Mouse (Mus musculus) limb, embryonic 14.5 days (tissue): Measurements from ENCODE around the gene Ddx39b. TPM values are rescaled to one million over a fixed set of nuclear protein-coding genes. Genes with fewer than 3 reads are reported as not detected.

Experiments
- ATAC-seq: fragments of 200-750 bp; cut with Nextera tagmentation; 2 replicates; pipeline ENCODE4 v1.8.0; 2017; ENCODE audit warnings: low read depth, moderate number of reproducible peaks, moderate TSS enrichment; ENCODE audit not compliant: low FRiP score
- DNase-seq: peaks from one replicate; pipeline ENCODE4 v3.0.0-alpha.2; 2015; ENCODE audit warnings: low spot score
- H3K27ac ChIP-seq: fragments of 300-500 bp; sonication (generic); replicated peaks from 2 replicates; pipeline ENCODE4 v1.5.1; 2014; ENCODE audit warnings: low read depth, mild to moderate bottlenecking, low read length, moderate library complexity, mixed read lengths
- H3K27me3 ChIP-seq: fragments of 300-500 bp; sonication (generic); 2 replicates; pipeline ENCODE4 v1.6.1; 2014; ENCODE audit warnings: low read length, mixed read lengths; ENCODE audit not compliant: control insufficient read depth, insufficient read depth
- H3K36me3 ChIP-seq: fragments of 300-500 bp; sonication (generic); 2 replicates; pipeline ENCODE4 v1.6.1; 2014; ENCODE audit warnings: mild to moderate bottlenecking, low read length, moderate library complexity, mixed read lengths; ENCODE audit not compliant: control insufficient read depth, insufficient read depth
- H3K4me1 ChIP-seq: fragments of 300-500 bp; sonication (generic); 2 replicates; pipeline ENCODE4 v1.6.1; 2014; ENCODE audit warnings: antibody characterized with exemption, low read length, mixed read lengths; ENCODE audit not compliant: control insufficient read depth, insufficient read depth
- H3K4me2 ChIP-seq: fragments of 300-500 bp; sonication (generic); replicated peaks from 2 replicates; pipeline ENCODE4 v1.6.1; 2014; ENCODE audit warnings: low read depth, mild to moderate bottlenecking, low read length, moderate library complexity; ENCODE audit not compliant: severe bottlenecking
- H3K4me3 ChIP-seq: fragments of 300-500 bp; sonication (generic); replicated peaks from 2 replicates; pipeline ENCODE4 v1.5.1; 2014; ENCODE audit warnings: low read length
- H3K9ac ChIP-seq: fragments of 300-500 bp; sonication (generic); 2 replicates; pipeline ENCODE4 v1.6.1; 2014; ENCODE audit warnings: mild to moderate bottlenecking, low read depth, low read length, moderate library complexity; ENCODE audit not compliant: severe bottlenecking
- H3K9me3 ChIP-seq: fragments of 300-500 bp; sonication (generic); 2 replicates; pipeline ENCODE4 v1.6.1; 2016; ENCODE audit warnings: low read length; ENCODE audit not compliant: control insufficient read depth
- POLR2A ChIP-seq: fragments of 200-500 bp; IDR thresholded peaks from 2 replicates; pipeline ENCODE4 v1.8.0; 2012; ENCODE audit warnings: inconsistent platforms, mild to moderate bottlenecking, moderate library complexity, borderline replicate concordance; ENCODE audit not compliant: insufficient read depth, insufficient read length; ENCODE audit errors: extremely low read depth
- WGBS: fragments of 180-500 bp; shearing (Covaris S2); extraction: QIAGEN DNeasy Blood & Tissue Kit; methylation state at CpG from one replicate; pipeline ENCODE4 v1.1.7; 2014; 5-methylcytosine and 5-hydroxymethylcytosine counted together
- polyA plus RNA-seq, 2 experiments: library from polyadenylated mRNA; depleted of rRNA in 1 of 2; stranded (reverse) in 1 of 2; unstranded in 1 of 2; fragments of >200 nt; fragmentation: Nextera tagmentation in 1 of 2; extraction: Ambion mirVana in 1 of 2; gene quantifications; 2 replicates each; pipeline versions ENCODE4 v1.2.1 to v1.2.3; 2012 to 2014

Gene Ddx39b
- polyA plus RNA-seq, 2 experiments, result 416 to 877 TPM

- Histone ChIP-seq H3K9ac (no peak overlapping the region), H3K4me3 (no peak overlapping the region), H3K9me3 (no peaks in the 10 kb centered on the region), H3K36me3 (peaks cover 6% of the 10 kb centered on the region), H3K27me3 (peaks cover 24% of the 10 kb centered on the region), H3K4me2 (no peak overlapping the region), H3K4me1 (0 out of 2 replicates have a peak, but pooled peaks cover 2% of the 10 kb centered on the region), H3K27ac (no peak overlapping the region)
- no peak for TF ChIP-seq POLR2A
- 56% methylated on average over 12 of the region's 14 CpGs for WGBS
- no peak for ATAC-seq
- no peak for DNase-seq
Measured at GRCm38 (mm10) chr17:35258492-35259478, 17.2 kb downstream of the Ddx39b start.

- no peak for ATAC-seq
Measured at GRCm38 (mm10) chr17:35259621-35260020, 18.1 kb downstream of the Ddx39b start.

GRCm38 (mm10) chr17:35261651-35262050 lies 20.1 kb downstream of the Ddx39b start:
- Histone ChIP-seq H3K27ac (no peak overlapping the region), H3K4me3 (no peak overlapping the region), H3K9ac (no peak overlapping the region), H3K9me3 (no peaks in the 10 kb centered on the region), H3K4me2 (no peak overlapping the region), H3K36me3 (no peaks in the 10 kb centered on the region), H3K4me1 (0 out of 2 replicates have a peak, but pooled peaks cover 2% of the 10 kb centered on the region), H3K27me3 (peaks cover 26% of the 10 kb centered on the region)
- no peak for TF ChIP-seq POLR2A
- 65% methylated on average over 13 of the region's 13 CpGs for WGBS
- DNase-seq (no peak), ATAC-seq (no peak)

More at GRCm38 (mm10) chr17:35259621-35260020, 18.1 kb downstream of the Ddx39b start:
- no peak overlapping the region for H3K9ac ChIP-seq
- 79% methylated on average over 4 of the region's 4 CpGs for WGBS
- H3K9me3 ChIP-seq, result no peaks in the 10 kb centered on the region
- no peak overlapping the region for H3K4me3 ChIP-seq
- no peak overlapping the region for H3K4me2 ChIP-seq
- no peaks in the 10 kb centered on the region for H3K36me3 ChIP-seq
- DNase-seq, result no peak
- no peak for TF ChIP-seq POLR2A
- H3K4me1 ChIP-seq, result 0 out of 2 replicates have a peak, but pooled peaks cover 2% of the 10 kb centered on the region
- H3K27me3 ChIP-seq, result peaks cover 26% of the 10 kb centered on the region
- no peak overlapping the region for H3K27ac ChIP-seq

- peak; percentile 87 for ATAC-seq
- peaks cover 26% of the 10 kb centered on the region for H3K27me3 ChIP-seq
- peak; percentile 83 for DNase-seq
- peak within 1 kb of the TSS; percentile 99 for H3K4me2 ChIP-seq
- peak within 1 kb of the TSS; percentile 55 for H3K9ac ChIP-seq
- WGBS, result 2% methylated on average over 44 of the region's 73 CpGs
- no peak within 1 kb of the TSS for H3K27ac ChIP-seq
- H3K4me3 ChIP-seq, result peak within 1 kb of the TSS; percentile 62
- H3K36me3 ChIP-seq, result no peaks in the 10 kb centered on the region
- no peak for TF ChIP-seq POLR2A
- no peaks in the 10 kb centered on the region for H3K9me3 ChIP-seq
- 0 out of 2 replicates have a peak, but pooled peaks cover 2% of the 10 kb centered on the region for H3K4me1 ChIP-seq
Measured at GRCm38 (mm10) chr17:35262664-35263522, 21.3 kb downstream of the Ddx39b start, which contains the start of gene H2-D1. Gene H2-D1, plus strand, starts transcription at chr17:35262730.

- no peak for TF ChIP-seq POLR2A
- no peaks in the 10 kb centered on the region for H3K4me1 ChIP-seq
- no peak overlapping the region for H3K27ac ChIP-seq
- no peak for ATAC-seq
- peak overlapping the region; percentile 62 for H3K4me3 ChIP-seq
- H3K9ac ChIP-seq, result peak overlapping the region; percentile 55
- DNase-seq, result no peak
- WGBS, result 4% methylated on average over 17 of the region's 31 CpGs
- peaks cover 26% of the 10 kb centered on the region for H3K27me3 ChIP-seq
- H3K4me2 ChIP-seq, result peak overlapping the region; percentile 99
- no peaks in the 10 kb centered on the region for H3K9me3 ChIP-seq
- no peaks in the 10 kb centered on the region for H3K36me3 ChIP-seq
Measured at GRCm38 (mm10) chr17:35263523-35263883, 22.0 kb downstream of the Ddx39b start.
